Mouse (Mus musculus) limb, embryonic 15.5 days (tissue): ENCODE data around the gene Slc25a28. TPM values are rescaled to one million over a fixed set of nuclear protein-coding genes. Genes with fewer than 3 reads are reported as not detected.

Experiments used
- ATAC-seq: fragments of 200-750 bp; cut with Nextera tagmentation; 2 replicates; pipeline ENCODE4 v1.8.0; 2017; ENCODE audit warnings: low read depth, moderate TSS enrichment; ENCODE audit not compliant: insufficient number of reproducible peaks, low FRiP score, low TSS enrichment
- H3K27ac ChIP-seq: fragments of 300-500 bp; sonication (generic); 2 replicates; pipeline ENCODE4 v1.5.1; 2015; ENCODE audit warnings: moderate library complexity, mild to moderate bottlenecking, inconsistent platforms
- H3K27me3 ChIP-seq: fragments of 300-500 bp; sonication (generic); 2 replicates; pipeline ENCODE4 v1.6.1; 2015; ENCODE audit warnings: inconsistent platforms
- H3K36me3 ChIP-seq: fragments of 300-500 bp; sonication (generic); 2 replicates; pipeline ENCODE4 v1.6.1; 2015; ENCODE audit warnings: inconsistent platforms
- H3K4me1 ChIP-seq: fragments of 300-500 bp; sonication (generic); 2 replicates; pipeline ENCODE4 v1.6.1; 2015; ENCODE audit warnings: inconsistent platforms
- H3K4me2 ChIP-seq: fragments of 300-500 bp; sonication (generic); 2 replicates; pipeline ENCODE4 v1.6.1; 2015; ENCODE audit warnings: mild to moderate bottlenecking, inconsistent platforms
- H3K4me3 ChIP-seq: fragments of 300-500 bp; sonication (generic); 2 replicates; pipeline ENCODE4 v1.5.1; 2015; ENCODE audit warnings: mild to moderate bottlenecking, inconsistent platforms
- H3K9ac ChIP-seq: fragments of 300-500 bp; sonication (generic); 2 replicates; pipeline ENCODE4 v1.6.1; 2015; ENCODE audit warnings: inconsistent platforms
- H3K9me3 ChIP-seq: fragments of 300-500 bp; sonication (generic); 2 replicates; pipeline ENCODE4 v1.6.1; 2016; ENCODE audit warnings: inconsistent platforms
- WGBS: fragments of 180-500 bp; shearing (Covaris S2); methylation state at CpG from one replicate; pipeline ENCODE4 v1.1.7; 2015; 5-methylcytosine and 5-hydroxymethylcytosine counted together
- polyA plus RNA-seq: library from polyadenylated mRNA; unstranded; fragments of >200 nt; fragmentation: Nextera tagmentation; extraction: Ambion mirVana; gene quantifications from 2 replicates; pipeline ENCODE4 v1.2.1, GENCODE M21; 2015

The Slc25a28 gene
- polyA plus RNA-seq, 1 experiment from 2014 or later = 13.9 TPM

- no peaks in the 10 kb centered on the region for H3K27me3 ChIP-seq
- 69% methylated on average over 11 of the region's 11 CpGs for WGBS
- H3K36me3 ChIP-seq = peaks cover 30% of the 10 kb centered on the region
- no peak overlapping the region for H3K9ac ChIP-seq
- no peak overlapping the region for H3K4me3 ChIP-seq
- H3K27ac ChIP-seq = no peak overlapping the region
- H3K9me3 ChIP-seq = no peaks in the 10 kb centered on the region
- no peak for ATAC-seq
- H3K4me2 ChIP-seq = no peak overlapping the region
- H3K4me1 ChIP-seq = no peaks in the 10 kb centered on the region
Measured at GRCm38 (mm10) chr19:43699021-43699762, 24.5 kb upstream of the Slc25a28 start.

- no peak overlapping the region for H3K4me3 ChIP-seq
- H3K27me3 ChIP-seq = no peaks in the 10 kb centered on the region
- no peak overlapping the region for H3K27ac ChIP-seq
- H3K9me3 ChIP-seq = no peaks in the 10 kb centered on the region
- 83% methylated on average over 5 of the region's 5 CpGs for WGBS
- H3K9ac ChIP-seq = no peak overlapping the region
- no peak for ATAC-seq
- peaks cover 3% of the 10 kb centered on the region; the same call in 1 of the 2 replicates for H3K4me1 ChIP-seq
- H3K4me2 ChIP-seq = no peak overlapping the region
- peaks cover 22% of the 10 kb centered on the region for H3K36me3 ChIP-seq
Measured at GRCm38 (mm10) chr19:43697666-43698370, 23.1 kb upstream of the Slc25a28 start.

DNA sequence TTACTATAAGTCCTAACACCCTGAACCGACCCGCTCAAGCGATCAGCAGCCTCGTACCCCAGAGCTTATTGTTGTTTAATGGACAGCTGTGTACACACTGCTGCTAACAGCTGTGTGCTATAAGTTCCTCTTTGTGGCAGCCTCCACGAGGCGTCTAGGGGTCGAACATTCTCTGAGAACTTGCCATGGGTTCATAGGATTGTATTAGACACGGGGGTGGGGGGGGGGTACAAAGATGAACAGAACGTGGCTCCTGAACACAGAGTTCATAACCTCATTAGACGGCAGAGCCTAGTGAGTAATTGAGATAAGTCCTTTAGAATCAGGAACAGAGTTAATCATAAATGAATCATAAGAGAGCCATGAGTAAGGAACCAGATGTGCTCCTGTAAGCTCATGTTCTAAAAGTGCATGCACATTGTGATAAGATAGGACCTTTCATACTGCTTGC lies 20.9 kb upstream of the Slc25a28 start:
- H3K9ac ChIP-seq = no peak overlapping the region
- H3K4me2 ChIP-seq = no peak overlapping the region
- no peaks in the 10 kb centered on the region for H3K27me3 ChIP-seq
- H3K9me3 ChIP-seq = no peaks in the 10 kb centered on the region
- 59% methylated on average over 10 of the region's 10 CpGs for WGBS
- H3K36me3 ChIP-seq = peaks cover 9% of the 10 kb centered on the region
- H3K4me1 ChIP-seq = peaks cover 3% of the 10 kb centered on the region; the same call in 1 of the 2 replicates
- no peak for ATAC-seq
- H3K27ac ChIP-seq = no peak overlapping the region
- no peak overlapping the region for H3K4me3 ChIP-seq

GRCm38 (mm10) chr19:43692815-43693214 lies 18.1 kb upstream of the Slc25a28 start:
- WGBS = 93% methylated on average over 14 of the region's 14 CpGs
- H3K9me3 ChIP-seq = no peaks in the 10 kb centered on the region

DNA sequence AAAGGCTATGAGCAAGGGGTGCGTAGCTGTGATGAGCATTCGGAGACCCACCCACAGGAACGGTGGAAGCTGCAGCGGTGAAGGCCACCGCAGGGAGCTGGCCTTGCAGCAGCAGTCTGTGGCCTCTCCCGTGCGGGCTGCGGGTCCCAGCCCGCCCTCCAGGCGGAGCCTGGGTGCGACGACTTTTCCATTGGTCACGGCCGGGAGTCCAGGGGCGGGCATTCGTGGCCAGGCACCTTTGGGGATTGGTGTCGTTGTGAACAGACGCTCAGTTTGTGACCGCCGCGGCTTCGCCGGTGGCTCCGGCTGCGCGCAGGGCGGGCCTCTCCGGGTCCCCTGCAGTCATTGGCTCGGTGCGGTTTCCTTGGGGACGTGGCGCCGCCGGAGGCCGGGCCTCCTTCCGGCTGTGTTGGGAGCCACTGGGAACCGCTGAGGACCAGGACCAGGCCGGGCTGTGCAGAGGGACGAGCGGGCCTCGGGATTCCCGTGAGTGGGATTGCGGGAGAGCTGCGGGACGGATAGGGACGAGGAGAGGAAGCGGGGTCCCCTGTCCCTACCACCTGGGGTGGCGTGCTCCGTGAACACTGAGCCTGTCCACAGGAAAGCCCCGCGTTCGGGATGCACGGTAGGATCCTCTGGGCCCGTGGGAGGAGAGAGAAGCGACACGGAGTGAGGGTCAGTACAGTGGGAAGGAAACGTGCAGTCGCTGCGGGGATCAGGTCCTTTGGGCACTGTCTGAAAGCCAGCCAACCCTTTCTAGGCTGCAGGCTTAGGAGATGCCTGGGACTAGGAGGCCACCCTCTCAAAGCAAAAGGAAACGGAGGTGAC lies 15.0 kb upstream of the Slc25a28 start, which contains the start of gene Entpd7:
Entpd7 (plus strand) TSS at position 254 of the 828 bp plus-strand sequence.
- ATAC-seq = peak; percentile 95
- Histone ChIP-seq H3K4me1 (peaks cover 11% of the 10 kb centered on the region), H3K9me3 (no peaks in the 10 kb centered on the region), H3K36me3 (no peaks in the 10 kb centered on the region), H3K27me3 (no peaks in the 10 kb centered on the region), H3K4me3 (peak within 1 kb of the TSS; percentile 85), H3K4me2 (peak within 1 kb of the TSS; percentile 81), H3K27ac (peak within 1 kb of the TSS; percentile 68; the same call in 1 of the 2 replicates), H3K9ac (peak within 1 kb of the TSS; percentile 74)
- WGBS = under 1% methylated on average over 60 of the region's 60 CpGs

More at GRCm38 (mm10) chr19:43692815-43693214, 18.1 kb upstream of the Slc25a28 start:
- H3K4me3 ChIP-seq = no peak overlapping the region
- no peaks in the 10 kb centered on the region for H3K36me3 ChIP-seq
- H3K4me2 ChIP-seq = no peak overlapping the region
- H3K4me1 ChIP-seq = peaks cover 11% of the 10 kb centered on the region
- ATAC-seq = no peak
- no peaks in the 10 kb centered on the region for H3K27me3 ChIP-seq
- no peak overlapping the region for H3K9ac ChIP-seq
- no peak overlapping the region for H3K27ac ChIP-seq

DNA sequence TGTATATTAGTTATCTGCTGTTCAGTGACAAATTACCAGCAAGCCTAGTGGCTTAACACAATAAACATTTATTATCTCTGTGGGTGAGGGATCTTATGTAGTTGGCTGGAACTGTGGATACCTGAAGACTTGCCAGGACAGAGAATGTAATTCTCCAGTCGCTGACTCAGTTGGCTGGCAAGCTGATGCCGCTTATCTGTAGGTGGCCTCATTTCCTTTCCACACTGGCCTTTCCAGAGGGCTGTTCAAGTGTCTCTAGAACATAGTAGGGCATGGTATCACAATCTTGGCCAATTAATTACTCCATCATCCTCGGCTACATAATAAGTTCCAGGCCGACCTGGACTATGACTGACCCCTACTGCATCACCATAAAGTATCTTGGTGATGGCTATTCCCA lies 6.9 kb upstream of the Slc25a28 start:
- 78% methylated on average over 4 of the region's 4 CpGs for WGBS
- Histone ChIP-seq H3K9ac (no peak overlapping the region), H3K36me3 (no peaks in the 10 kb centered on the region), H3K9me3 (no peaks in the 10 kb centered on the region), H3K27me3 (no peaks in the 10 kb centered on the region), H3K4me2 (no peak overlapping the region), H3K27ac (no peak overlapping the region), H3K4me3 (no peak overlapping the region), H3K4me1 (peaks cover 4% of the 10 kb centered on the region; the same call in 1 of the 2 replicates)
- ATAC-seq = no peak

DNA sequence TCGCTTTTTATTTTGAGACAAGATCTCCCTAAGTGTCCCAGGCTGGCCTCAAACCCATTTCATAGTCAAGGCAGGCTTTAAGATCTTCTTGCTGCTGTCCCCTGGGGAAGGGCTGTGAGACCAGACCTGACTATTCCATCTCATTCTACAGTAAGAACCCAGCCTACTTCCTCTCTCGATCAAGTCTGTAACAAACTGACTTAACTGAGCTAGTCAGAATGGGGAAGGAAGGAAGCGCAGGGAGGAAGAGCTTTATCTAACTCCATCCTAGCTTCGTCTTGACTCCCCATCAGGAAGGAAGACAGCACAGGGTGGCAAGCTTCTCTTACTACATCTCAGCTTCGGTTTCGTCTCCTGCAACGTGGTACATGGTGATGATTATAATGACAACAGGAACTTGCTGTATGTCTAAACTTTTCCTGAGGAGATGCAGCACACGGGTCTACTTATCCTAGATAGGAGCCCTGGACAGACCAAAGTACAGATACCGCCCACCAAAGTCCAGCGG lies 4.8 kb upstream of the Slc25a28 start:
- H3K9ac ChIP-seq = no peak overlapping the region
- no peak for ATAC-seq
- H3K4me1 ChIP-seq = peaks cover 10% of the 10 kb centered on the region; the same call in 1 of the 2 replicates
- no peaks in the 10 kb centered on the region for H3K36me3 ChIP-seq
- H3K27ac ChIP-seq = no peak overlapping the region
- WGBS = 73% methylated on average over 10 of the region's 10 CpGs
- H3K4me3 ChIP-seq = no peak overlapping the region
- no peak overlapping the region for H3K4me2 ChIP-seq
- H3K9me3 ChIP-seq = no peaks in the 10 kb centered on the region
- no peaks in the 10 kb centered on the region for H3K27me3 ChIP-seq

- peaks cover 12% of the 10 kb centered on the region for H3K4me1 ChIP-seq
- H3K36me3 ChIP-seq = no peaks in the 10 kb centered on the region
- no peaks in the 10 kb centered on the region for H3K9me3 ChIP-seq
- no peak overlapping the region for H3K4me2 ChIP-seq
- no peak overlapping the region for H3K9ac ChIP-seq
- no peak overlapping the region for H3K4me3 ChIP-seq
- no peaks in the 10 kb centered on the region for H3K27me3 ChIP-seq
- 71% methylated on average over 8 of the region's 8 CpGs for WGBS
- no peak overlapping the region for H3K27ac ChIP-seq
- ATAC-seq = no peak
Measured at GRCm38 (mm10) chr19:43678467-43679003, 3.9 kb upstream of the Slc25a28 start.

- H3K9me3 ChIP-seq = no peaks in the 10 kb centered on the region
- no peak for ATAC-seq
- H3K4me3 ChIP-seq = peak overlapping the region; percentile 98
- no peaks in the 10 kb centered on the region for H3K36me3 ChIP-seq
- peak overlapping the region; percentile 57 for H3K9ac ChIP-seq
- H3K27me3 ChIP-seq = no peaks in the 10 kb centered on the region
- peak overlapping the region; percentile 91 for H3K4me2 ChIP-seq
- WGBS = 1% methylated on average over 43 of the region's 43 CpGs
- H3K27ac ChIP-seq = peak overlapping the region; percentile 98
- peaks cover 21% of the 10 kb centered on the region for H3K4me1 ChIP-seq
Measured at GRCm38 (mm10) chr19:43675525-43676400, 1.1 kb upstream of the Slc25a28 start.

GRCm38 (mm10) chr19:43674316-43674689 lies 378 bp downstream of the Slc25a28 start:
- peak overlapping the region; percentile 98 for H3K4me3 ChIP-seq
- peaks cover 28% of the 10 kb centered on the region for H3K4me1 ChIP-seq
- H3K9ac ChIP-seq = peak overlapping the region; percentile 83
- no peaks in the 10 kb centered on the region for H3K27me3 ChIP-seq
- 0% methylated on average over 29 of the region's 29 CpGs for WGBS
- H3K27ac ChIP-seq = peak overlapping the region; percentile 78
- no peaks in the 10 kb centered on the region for H3K9me3 ChIP-seq
- H3K4me2 ChIP-seq = peak overlapping the region; percentile 70
- ATAC-seq = peak; percentile 3; the same call in 1 of the 2 replicates
- H3K36me3 ChIP-seq = no peaks in the 10 kb centered on the region
